ENCODE assay signal across 20 mouse cellular contexts in genomic region chr16:26285627-26286026, GRCm38 (mm10).
"Had no signal": no experiment of that assay in that cellular context is flagged by ENCODE, and none has a peak within 500 bp of the region (broad histone marks: within the 10 kb centered on the region; RNA-seq: fewer than 3 reads in every experiment).

No protein-coding gene starts in this region.

- ATAC-seq: lung, postnatal 0 days; midbrain, embryonic 13.5 days; midbrain, embryonic 15.5 days had no signal

- H3K4me1 ChIP-seq: lung, embryonic 15.5 days; megakaryocyte, embryonic 14.5 days; midbrain, embryonic 13.5 days; midbrain, embryonic 15.5 days; neural tube, embryonic 12.5 days had no signal

- H3K9ac ChIP-seq: liver, embryonic 14.5 days; lung, embryonic 15.5 days; midbrain, embryonic 13.5 days; midbrain, embryonic 15.5 days; neural tube, embryonic 12.5 days had no signal

- DNase-seq: lung, adult 2 months; lung, postnatal 14 days; lung, postnatal 36 days; retina, postnatal 1 day; right cerebral cortex, adult 18-20 months; right cerebral cortex, postnatal 25 days; right cerebral cortex, postnatal 4 days; spleen, adult 18-20 months; thymus, adult 18-20 months; thymus, postnatal 14 days; thymus, postnatal 36 days had no signal

- H3K27ac ChIP-seq: liver, embryonic 14.5 days; lung, embryonic 15.5 days; macrophage; midbrain, embryonic 13.5 days; midbrain, embryonic 15.5 days; neural tube, embryonic 12.5 days had no signal

- H3K4me3 ChIP-seq: lung, embryonic 15.5 days; megakaryocyte, embryonic 14.5 days; midbrain, embryonic 13.5 days; midbrain, embryonic 15.5 days; neural tube, embryonic 12.5 days had no signal

- H3K9me3 ChIP-seq: lung, embryonic 15.5 days; midbrain, embryonic 13.5 days; midbrain, embryonic 15.5 days; neural tube, embryonic 12.5 days had no signal

- H3K27me3 ChIP-seq: lung, embryonic 15.5 days; megakaryocyte, embryonic 14.5 days; midbrain, embryonic 13.5 days; midbrain, embryonic 15.5 days; neural tube, embryonic 12.5 days had no signal

- H3K36me3 ChIP-seq: lung, embryonic 15.5 days; midbrain, embryonic 13.5 days; midbrain, embryonic 15.5 days; neural tube, embryonic 12.5 days had no signal

- H3K4me2 ChIP-seq: lung, embryonic 15.5 days; midbrain, embryonic 11.5 days; midbrain, embryonic 13.5 days; midbrain, embryonic 15.5 days; neural tube, embryonic 12.5 days had no signal
